Mouse (Mus musculus) heart, embryonic 10.5 days (tissue): ENCODE measurements at regions not wholly inside any gene's neighbourhood (a gene's known extent, or its start where the extent isn't known, plus 50 kb on each side); places are given as distances from the start of the nearest gene placed in this dataset.

ENCODE experiments used
- DNase-seq: peaks from one replicate; pipeline ENCODE4 v3.0.0-alpha.2; 2017; ENCODE audit warnings: low spot score
- H3K27ac ChIP-seq: fragments of 300-500 bp; sonication (generic); 2 replicates; pipeline ENCODE4 v1.5.1; 2016; ENCODE audit warnings: mild to moderate bottlenecking
- H3K27me3 ChIP-seq: fragments of 300-500 bp; sonication (generic); 2 replicates; pipeline ENCODE4 v1.6.1; 2016; ENCODE audit warnings: mild to moderate bottlenecking; ENCODE audit not compliant: poor library complexity, insufficient read depth, severe bottlenecking
- H3K36me3 ChIP-seq: fragments of 300-500 bp; sonication (generic); 2 replicates; pipeline ENCODE4 v1.6.1; 2016; ENCODE audit warnings: mild to moderate bottlenecking, moderate library complexity
- H3K4me1 ChIP-seq: fragments of 300-500 bp; sonication (generic); 2 replicates; pipeline ENCODE4 v1.6.1; 2016; ENCODE audit warnings: mild to moderate bottlenecking
- H3K4me3 ChIP-seq: fragments of 300-500 bp; sonication (generic); 2 replicates; pipeline ENCODE4 v1.5.1; 2016; ENCODE audit warnings: mild to moderate bottlenecking, moderate library complexity
- H3K9me3 ChIP-seq: fragments of 300-500 bp; sonication (generic); 2 replicates; pipeline ENCODE4 v1.6.1; 2016; ENCODE audit warnings: mild to moderate bottlenecking, moderate library complexity
- WGBS: fragments of 180-500 bp; shearing (Covaris S2); methylation state at CpG from one replicate; pipeline ENCODE4 v1.1.7; 2016; 5-methylcytosine and 5-hydroxymethylcytosine counted together

DNA sequence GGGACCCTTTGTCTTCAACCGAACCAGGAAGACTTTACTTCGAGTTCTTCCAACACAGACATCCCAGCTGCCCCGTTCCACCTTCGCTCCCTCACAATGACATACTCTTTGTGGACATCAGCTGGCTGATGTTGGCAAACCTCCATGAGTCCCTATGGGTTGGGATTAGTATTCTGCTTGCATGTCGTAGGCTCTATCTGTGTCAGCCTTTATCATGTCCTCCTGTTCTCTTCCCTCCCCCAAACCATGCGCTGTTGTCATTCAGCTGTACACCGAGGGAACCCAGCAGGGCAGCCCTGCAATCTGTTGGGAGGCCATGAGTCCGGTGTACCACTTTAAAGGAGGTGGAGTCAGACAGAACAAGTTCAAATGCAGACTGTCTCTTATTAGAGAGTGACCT is 186.8 kb downstream of the Cbln4 start:
- H3K9me3 ChIP-seq: no peaks in the 10 kb centered on the region
- no peaks in the 10 kb centered on the region for H3K27me3 ChIP-seq
- peaks cover 14% of the 10 kb centered on the region; the same call in 1 of the 2 replicates for H3K4me1 ChIP-seq
- no peaks in the 10 kb centered on the region for H3K36me3 ChIP-seq
- no peak overlapping the region for H3K4me3 ChIP-seq
- no peak for DNase-seq
- no peak overlapping the region for H3K27ac ChIP-seq
- 65% methylated on average over 8 of the region's 8 CpGs for WGBS

DNA sequence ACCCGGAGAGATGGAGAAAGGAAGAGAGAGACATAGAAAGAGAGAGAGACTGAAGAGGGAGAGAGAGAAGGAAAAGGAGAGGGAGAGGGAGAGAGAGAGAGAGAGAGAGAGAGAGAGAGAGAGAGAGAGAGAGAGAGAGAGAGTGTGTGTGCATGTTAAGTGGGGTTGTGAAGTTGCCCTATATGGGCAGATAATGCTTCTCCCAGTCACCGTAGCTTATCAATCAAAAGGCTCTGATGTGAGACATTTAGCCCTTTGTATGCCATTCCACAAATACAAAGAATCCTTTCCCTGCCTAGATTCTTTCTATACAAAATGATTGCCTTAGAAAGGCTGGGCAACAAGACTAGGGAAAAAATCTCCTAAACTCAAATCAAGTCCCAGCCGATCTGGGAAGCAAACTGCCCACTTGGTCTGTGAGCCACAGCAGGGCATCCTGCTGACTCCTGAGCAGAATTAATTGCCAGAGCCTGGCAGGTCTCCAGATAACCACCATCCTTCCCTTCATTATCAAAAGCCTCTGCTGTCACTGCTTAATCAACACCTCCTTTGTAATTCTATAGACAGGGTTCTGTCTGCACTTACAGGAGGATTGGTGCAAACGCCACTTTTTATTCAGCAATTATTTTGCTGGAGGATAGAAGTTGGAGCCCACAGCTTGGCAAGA is 196.3 kb downstream of the Cbln4 start:
- H3K4me3 ChIP-seq: no peak overlapping the region
- WGBS: 24% methylated on average over 4 of the region's 4 CpGs
- peaks cover 11% of the 10 kb centered on the region; the same call in 1 of the 2 replicates for H3K4me1 ChIP-seq
- no peaks in the 10 kb centered on the region for H3K36me3 ChIP-seq
- DNase-seq: peak; percentile 66
- no peak overlapping the region; the same call in 1 of the 2 replicates for H3K27ac ChIP-seq
- H3K27me3 ChIP-seq: no peaks in the 10 kb centered on the region
- no peaks in the 10 kb centered on the region for H3K9me3 ChIP-seq

DNA sequence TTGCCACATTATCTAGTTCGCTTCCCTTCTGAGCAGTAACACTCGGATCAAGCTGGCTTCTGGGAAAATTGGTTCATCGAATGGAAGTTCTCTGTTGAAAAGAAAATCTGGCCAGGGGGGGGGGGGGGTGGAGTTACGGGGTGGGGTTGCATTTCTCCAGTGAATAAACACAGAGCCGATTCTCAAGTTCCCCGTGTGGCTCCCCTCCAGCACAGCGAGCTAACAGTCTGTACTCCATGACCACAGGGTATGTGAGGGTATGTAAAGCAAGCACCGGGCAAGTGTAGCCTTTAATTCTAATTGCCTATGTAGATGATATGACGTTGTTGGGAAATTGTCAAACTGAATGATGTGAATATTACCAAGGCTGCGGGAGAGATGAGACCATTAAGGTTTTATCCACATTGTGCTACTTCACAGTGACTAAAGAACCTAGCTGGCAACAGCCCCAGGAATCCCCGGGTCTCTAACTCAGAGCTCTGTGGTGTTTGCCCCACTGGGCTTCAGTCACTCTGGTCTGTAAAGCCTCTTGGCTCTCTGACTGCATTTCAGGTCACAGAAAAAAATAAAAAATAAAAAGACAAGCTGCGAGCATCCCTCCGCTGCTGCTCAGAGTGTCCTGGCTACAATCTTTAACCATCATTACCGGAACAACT is 203.1 kb downstream of the Cbln4 start:
- Histone ChIP-seq H3K27me3 (no peaks in the 10 kb centered on the region), H3K27ac (no peak overlapping the region), H3K4me3 (no peak overlapping the region), H3K4me1 (no peaks in the 10 kb centered on the region), H3K36me3 (no peaks in the 10 kb centered on the region), H3K9me3 (no peaks in the 10 kb centered on the region)
- WGBS: 74% methylated on average over 14 of the region's 14 CpGs
- no peak for DNase-seq

DNA sequence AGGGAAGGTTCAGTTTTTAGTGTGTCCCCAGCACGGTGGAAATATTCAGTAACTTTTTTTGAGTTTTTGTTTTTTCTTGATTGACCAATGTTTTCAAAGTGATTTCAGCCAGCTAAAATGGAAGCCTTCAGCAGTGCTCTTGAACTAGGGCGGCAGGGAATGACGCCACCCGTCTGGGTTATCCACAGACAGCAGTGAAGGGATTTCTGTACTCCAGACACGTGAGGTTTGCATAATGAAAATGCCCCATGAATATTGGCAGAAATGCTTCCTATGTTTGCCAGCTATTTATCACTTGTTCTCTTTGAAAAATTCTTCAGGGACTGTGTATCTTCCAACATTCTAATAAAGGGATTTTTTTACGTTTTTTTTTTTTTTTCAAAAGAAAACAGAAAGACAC is 221.1 kb downstream of the Cbln4 start:
- DNase-seq: no peak
- no peaks in the 10 kb centered on the region for H3K27me3 ChIP-seq
- no peak overlapping the region for H3K4me3 ChIP-seq
- H3K9me3 ChIP-seq: no peaks in the 10 kb centered on the region
- H3K27ac ChIP-seq: no peak overlapping the region
- 83% methylated on average over 6 of the region's 6 CpGs for WGBS
- no peaks in the 10 kb centered on the region for H3K36me3 ChIP-seq
- H3K4me1 ChIP-seq: peaks cover 9% of the 10 kb centered on the region

DNA sequence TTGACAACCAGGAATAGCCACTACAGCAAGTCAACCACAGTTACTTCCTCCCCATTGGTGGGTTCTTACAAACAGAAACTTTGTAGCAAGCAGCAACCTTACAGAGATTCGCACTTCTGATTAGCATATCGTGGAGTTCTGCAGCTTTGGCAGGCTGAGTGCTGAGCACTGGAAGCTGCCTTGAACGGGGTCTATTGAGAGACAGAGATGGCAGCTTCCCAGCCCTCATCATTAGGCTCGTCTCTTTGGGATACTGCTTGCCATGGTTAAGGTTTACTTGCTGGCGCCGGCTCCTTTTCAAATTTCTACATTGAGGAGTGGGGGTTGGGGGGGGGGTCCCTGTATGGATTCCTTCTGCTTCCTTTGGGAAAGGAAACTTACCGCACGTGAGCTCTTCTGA is 224.8 kb downstream of the Cbln4 start:
- 54% methylated on average over 8 of the region's 8 CpGs for WGBS
- peaks cover 18% of the 10 kb centered on the region for H3K4me1 ChIP-seq
- H3K36me3 ChIP-seq: no peaks in the 10 kb centered on the region
- no peak for DNase-seq
- H3K9me3 ChIP-seq: no peaks in the 10 kb centered on the region
- no peaks in the 10 kb centered on the region for H3K27me3 ChIP-seq
- no peak overlapping the region for H3K4me3 ChIP-seq
- H3K27ac ChIP-seq: 0 out of 2 replicates have a peak overlapping the region, but pooled peaks have one; percentile 29

DNA sequence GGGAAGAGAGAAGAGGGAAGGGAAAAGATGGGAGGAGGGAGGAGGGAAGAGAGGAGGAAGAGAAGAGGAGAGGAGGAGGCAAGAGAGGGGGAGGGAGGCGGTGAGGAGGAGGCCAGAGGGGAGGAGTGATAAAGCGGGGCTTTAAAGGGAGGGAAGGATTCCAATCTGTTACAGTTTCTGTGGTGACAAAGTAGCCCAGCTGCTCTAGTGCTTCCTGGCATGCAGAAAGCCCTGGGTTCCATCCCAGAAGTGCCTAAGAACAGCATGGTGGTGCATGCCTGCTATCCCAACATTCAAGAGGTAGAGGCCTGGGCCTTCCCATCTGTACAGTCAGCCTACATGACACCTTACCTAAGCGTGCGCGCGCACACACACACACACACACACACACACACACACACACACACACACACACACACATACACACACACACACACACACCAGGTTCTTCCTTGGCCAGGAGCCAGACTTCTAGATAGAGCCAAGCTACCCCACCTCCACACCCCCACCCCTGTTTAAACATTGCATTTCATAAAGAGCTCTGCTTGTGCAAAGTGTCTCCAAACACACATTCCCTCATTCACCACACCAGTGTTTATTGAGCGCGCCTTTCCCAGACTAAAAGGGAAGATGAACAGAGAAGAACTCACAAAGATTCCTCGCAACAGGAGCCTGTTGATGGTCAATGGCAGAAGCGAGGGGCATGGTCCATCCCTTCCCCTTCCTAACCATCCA is 226.4 kb downstream of the Cbln4 start:
- DNase-seq: no peak
- Histone ChIP-seq H3K4me3 (no peak overlapping the region), H3K4me1 (peaks cover 18% of the 10 kb centered on the region), H3K36me3 (no peaks in the 10 kb centered on the region), H3K27ac (no peak overlapping the region), H3K9me3 (no peaks in the 10 kb centered on the region), H3K27me3 (no peaks in the 10 kb centered on the region)
- 64% methylated on average over 10 of the region's 10 CpGs for WGBS

DNA sequence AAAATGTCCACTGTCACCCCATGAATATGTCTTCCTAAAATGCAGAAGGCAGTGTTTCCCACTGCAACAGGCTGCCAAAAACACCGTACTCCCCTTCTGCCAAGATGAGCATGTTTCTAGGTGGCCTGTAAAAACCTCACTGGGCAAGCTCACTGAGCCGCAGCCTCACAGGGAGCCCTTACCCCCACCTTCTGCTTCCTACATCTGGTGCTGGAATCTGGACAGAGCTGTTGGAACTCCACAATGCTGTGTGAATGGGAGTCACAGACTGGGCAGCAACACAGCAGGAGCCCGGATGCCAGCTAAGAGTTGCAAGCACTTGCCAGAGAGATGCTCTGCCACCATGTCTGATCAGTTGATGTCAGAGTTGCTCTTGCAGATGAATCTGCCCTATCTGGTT is 230.6 kb downstream of the Cbln4 start:
- peaks cover 11% of the 10 kb centered on the region; the same call in 1 of the 2 replicates for H3K4me1 ChIP-seq
- WGBS: 82% methylated on average over 3 of the region's 3 CpGs
- H3K4me3 ChIP-seq: no peak overlapping the region
- H3K27ac ChIP-seq: no peak overlapping the region
- H3K9me3 ChIP-seq: no peaks in the 10 kb centered on the region
- no peak for DNase-seq
- no peaks in the 10 kb centered on the region for H3K27me3 ChIP-seq
- no peaks in the 10 kb centered on the region for H3K36me3 ChIP-seq

DNA sequence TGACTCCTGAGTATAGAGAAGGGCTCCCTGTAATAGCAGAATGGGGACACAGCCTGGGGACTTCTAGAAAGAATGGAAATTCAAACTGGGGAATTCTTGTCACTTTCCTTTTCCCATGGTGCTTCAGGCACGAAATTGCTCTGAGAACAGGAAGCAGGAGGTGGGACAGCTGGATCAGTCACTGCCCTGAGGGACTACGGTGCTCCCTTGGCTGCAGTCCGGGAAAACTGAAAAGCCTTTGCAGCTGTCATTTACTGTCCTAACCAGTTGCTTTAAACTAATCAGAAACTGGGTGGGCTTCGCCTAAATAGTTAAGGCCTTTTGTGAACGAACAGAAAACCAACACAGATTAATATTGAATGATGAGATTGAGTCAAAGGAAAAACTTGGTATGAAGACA is 237.9 kb downstream of the Cbln4 start:
- WGBS: 69% methylated on average over 5 of the region's 5 CpGs
- no peak for DNase-seq
- Histone ChIP-seq H3K4me1 (no peaks in the 10 kb centered on the region), H3K27me3 (no peaks in the 10 kb centered on the region), H3K36me3 (no peaks in the 10 kb centered on the region), H3K9me3 (no peaks in the 10 kb centered on the region), H3K4me3 (no peak overlapping the region), H3K27ac (no peak overlapping the region)

DNA sequence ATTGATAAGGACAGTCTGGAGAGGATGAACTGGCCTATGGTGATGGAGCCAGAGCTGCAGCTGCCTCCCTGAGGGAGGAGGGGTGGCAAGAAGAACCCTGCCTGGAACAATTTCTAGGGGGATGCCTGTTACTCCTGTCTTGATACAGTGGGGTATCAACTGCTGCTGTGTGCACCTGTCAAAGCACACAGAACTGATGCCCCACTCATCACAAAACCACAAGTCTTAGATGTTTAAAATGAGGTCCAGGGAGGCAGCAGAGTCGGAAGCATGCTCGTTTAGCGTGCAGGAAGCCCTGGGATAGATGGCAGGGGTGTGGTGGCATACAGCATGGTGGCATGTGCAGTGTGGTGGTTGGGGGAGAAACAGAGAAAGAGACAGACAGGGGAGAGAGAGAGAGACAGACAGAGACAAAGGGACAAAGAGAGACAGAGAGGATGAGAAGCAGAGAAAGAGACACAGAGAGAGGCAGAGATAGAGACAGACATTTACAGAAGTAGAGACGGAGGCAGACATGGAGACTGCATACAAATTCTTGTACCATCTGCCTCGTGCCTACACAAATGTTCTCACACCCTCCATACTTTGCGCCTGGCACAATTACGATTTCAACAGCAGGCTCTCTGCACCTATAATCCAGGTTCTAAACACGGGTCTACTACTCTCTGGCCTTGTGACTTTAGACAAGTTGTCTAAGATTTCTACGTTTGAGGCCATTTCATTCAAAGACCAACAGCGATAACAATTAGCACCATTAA is 242.6 kb downstream of the Cbln4 start:
- Histone ChIP-seq H3K27me3 (no peaks in the 10 kb centered on the region), H3K9me3 (no peaks in the 10 kb centered on the region), H3K27ac (no peak overlapping the region), H3K36me3 (no peaks in the 10 kb centered on the region), H3K4me1 (no peaks in the 10 kb centered on the region), H3K4me3 (no peak overlapping the region)
- 82% methylated on average over 10 of the region's 10 CpGs for WGBS
- DNase-seq: no peak

DNA sequence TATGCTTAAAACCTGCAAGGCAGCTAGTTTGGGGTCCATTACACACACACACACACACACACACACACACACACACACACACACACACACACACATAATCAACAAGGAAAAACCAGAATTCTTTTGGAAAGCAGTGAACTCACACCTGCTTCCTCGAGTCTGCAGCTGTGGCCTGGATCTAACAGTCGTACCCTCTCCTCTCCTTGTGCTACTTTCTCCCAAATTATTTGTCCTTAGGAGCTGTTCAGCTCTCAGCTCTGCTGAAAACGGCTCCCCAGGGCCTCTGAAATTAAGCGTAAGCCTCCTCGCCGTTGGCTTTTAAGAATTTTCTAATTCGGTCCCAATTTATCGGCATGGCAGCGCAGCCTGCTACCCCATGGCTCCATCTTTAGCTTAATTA is 243.9 kb downstream of the Cbln4 start:
- DNase-seq: no peak
- Histone ChIP-seq H3K4me3 (no peak overlapping the region), H3K27me3 (no peaks in the 10 kb centered on the region), H3K27ac (no peak overlapping the region), H3K4me1 (no peaks in the 10 kb centered on the region), H3K9me3 (no peaks in the 10 kb centered on the region), H3K36me3 (no peaks in the 10 kb centered on the region)
- WGBS: 73% methylated on average over 9 of the region's 9 CpGs

DNA sequence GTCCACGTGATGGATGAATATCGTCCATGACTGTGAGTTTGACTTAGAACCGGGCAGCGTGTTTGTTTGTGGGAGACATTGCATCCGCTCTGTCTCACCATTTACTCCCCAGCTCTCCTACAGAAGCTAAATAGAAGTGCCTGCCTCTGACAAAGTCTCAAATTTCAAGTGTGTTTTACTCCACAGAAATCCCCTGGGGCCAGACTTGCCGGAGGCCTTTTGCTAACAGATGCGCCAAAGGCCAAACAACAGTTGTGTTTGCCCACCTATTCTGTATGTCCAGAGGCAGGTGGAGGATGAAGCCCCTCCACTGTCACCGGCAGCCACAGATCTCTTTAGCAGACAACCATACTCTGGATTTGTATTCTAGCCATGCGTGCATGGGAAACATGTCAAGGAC is 252.6 kb downstream of the Cbln4 start:
- no peaks in the 10 kb centered on the region for H3K36me3 ChIP-seq
- no peak overlapping the region for H3K4me3 ChIP-seq
- no peaks in the 10 kb centered on the region for H3K9me3 ChIP-seq
- no peaks in the 10 kb centered on the region for H3K27me3 ChIP-seq
- H3K27ac ChIP-seq: no peak overlapping the region
- no peak for DNase-seq
- 72% methylated on average over 9 of the region's 9 CpGs for WGBS
- H3K4me1 ChIP-seq: peaks cover 5% of the 10 kb centered on the region; the same call in 1 of the 2 replicates

DNA sequence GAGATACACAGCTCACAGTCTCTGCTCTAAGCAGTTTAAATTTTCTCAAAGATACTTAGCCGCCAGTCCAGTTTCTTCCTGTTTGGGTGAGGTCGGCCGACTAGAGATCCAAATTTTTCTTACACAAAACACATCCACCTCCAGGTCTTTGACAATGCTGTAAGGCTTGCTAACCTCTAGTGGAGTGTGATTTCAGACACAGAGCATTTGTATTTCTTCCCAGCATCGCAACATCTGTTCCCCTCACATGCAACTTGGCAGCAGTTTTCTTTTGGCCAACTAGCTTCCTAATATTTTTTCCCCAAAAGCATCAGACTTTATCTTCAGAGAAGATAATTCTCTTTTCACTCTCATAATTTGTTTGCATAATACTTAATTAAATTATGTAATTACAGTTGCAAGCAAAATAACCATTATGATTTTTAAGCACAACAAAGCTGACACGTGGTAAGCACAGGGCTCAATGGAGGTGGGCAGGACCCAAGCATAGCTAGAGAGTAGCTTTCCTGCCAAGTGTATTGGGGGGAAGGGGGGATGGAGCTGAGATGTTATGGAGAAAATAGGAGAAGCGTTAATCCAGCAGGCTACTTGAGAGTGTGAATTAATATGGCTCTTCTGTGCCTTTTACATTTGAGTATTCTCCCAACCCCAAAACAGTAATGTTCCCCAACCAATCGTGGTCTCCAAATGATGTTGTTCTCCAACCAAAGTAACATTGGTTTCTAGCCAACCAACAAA is 276.9 kb downstream of the Cbln4 start:
- no peaks in the 10 kb centered on the region for H3K36me3 ChIP-seq
- H3K9me3 ChIP-seq: no peaks in the 10 kb centered on the region
- no peak overlapping the region for H3K27ac ChIP-seq
- 82% methylated on average over 7 of the region's 7 CpGs for WGBS
- no peaks in the 10 kb centered on the region for H3K27me3 ChIP-seq
- DNase-seq: no peak
- no peak overlapping the region for H3K4me3 ChIP-seq
- 0 out of 2 replicates have a peak, but pooled peaks cover 6% of the 10 kb centered on the region for H3K4me1 ChIP-seq
